Mouse (Mus musculus) hindbrain, embryonic 10.5 days (tissue): ENCODE measurements at regions not wholly inside any gene's neighbourhood (a gene's known extent, or its start where the extent isn't known, plus 50 kb on each side); places are given as distances from the start of the nearest gene placed in this dataset.

Experiments used
- DNase-seq: peaks from one replicate; pipeline ENCODE4 v3.0.0-alpha.2; 2017; ENCODE audit warnings: low spot score
- H3K27ac ChIP-seq: fragments of 300-500 bp; sonication (generic); 2 replicates; pipeline ENCODE4 v1.5.1; 2016; ENCODE audit warnings: mild to moderate bottlenecking, moderate library complexity
- H3K27me3 ChIP-seq: fragments of 300-500 bp; sonication (generic); 2 replicates; pipeline ENCODE4 v1.6.1; 2016; ENCODE audit warnings: mild to moderate bottlenecking; ENCODE audit not compliant: poor library complexity, insufficient read depth, severe bottlenecking
- H3K36me3 ChIP-seq: fragments of 300-500 bp; sonication (generic); 2 replicates; pipeline ENCODE4 v1.6.1; 2016; ENCODE audit warnings: mild to moderate bottlenecking, moderate library complexity
- H3K4me1 ChIP-seq: fragments of 300-500 bp; sonication (generic); replicated peaks from 2 replicates; pipeline ENCODE4 v1.6.1; 2016; ENCODE audit warnings: mild to moderate bottlenecking
- H3K4me3 ChIP-seq: fragments of 300-500 bp; sonication (generic); 2 replicates; pipeline ENCODE4 v1.5.1; 2016; ENCODE audit warnings: mild to moderate bottlenecking, moderate library complexity
- H3K9me3 ChIP-seq: fragments of 300-500 bp; sonication (generic); 2 replicates; pipeline ENCODE4 v1.6.1; 2016; ENCODE audit warnings: mild to moderate bottlenecking, moderate library complexity
- WGBS: fragments of 180-500 bp; shearing (Covaris S2); methylation state at CpG from one replicate; pipeline ENCODE4 v1.1.7; 2016; 5-methylcytosine and 5-hydroxymethylcytosine counted together

GRCm38 (mm10) chr9:49989464-49990271 is 190.9 kb upstream of the Ncam1 start:
- Histone ChIP-seq H3K9me3 (peaks cover 1% of the 10 kb centered on the region; the same call in 1 of the 2 replicates), H3K36me3 (no peaks in the 10 kb centered on the region), H3K27me3 (no peaks in the 10 kb centered on the region), H3K4me1 (peaks cover 5% of the 10 kb centered on the region), H3K27ac (0 out of 2 replicates have a peak overlapping the region, but pooled peaks have one; percentile 6), H3K4me3 (no peak overlapping the region)
- WGBS = 59% methylated on average over 14 of the region's 14 CpGs
- no peak for DNase-seq

GRCm38 (mm10) chr9:49988064-49988463 is 189.3 kb upstream of the Ncam1 start:
- Histone ChIP-seq H3K27ac (no peak overlapping the region), H3K27me3 (no peaks in the 10 kb centered on the region), H3K4me3 (no peak overlapping the region), H3K4me1 (peaks cover 5% of the 10 kb centered on the region), H3K9me3 (no peaks in the 10 kb centered on the region), H3K36me3 (no peaks in the 10 kb centered on the region)
- WGBS = 72% methylated on average over 5 of the region's 5 CpGs
- DNase-seq = no peak

- H3K27ac ChIP-seq = no peak overlapping the region
- peaks cover 5% of the 10 kb centered on the region for H3K4me1 ChIP-seq
- H3K27me3 ChIP-seq = no peaks in the 10 kb centered on the region
- no peak overlapping the region for H3K4me3 ChIP-seq
- H3K36me3 ChIP-seq = no peaks in the 10 kb centered on the region
- H3K9me3 ChIP-seq = no peaks in the 10 kb centered on the region
- no peak for DNase-seq
Observed at GRCm38 (mm10) chr9:49987481-49987880, 188.8 kb upstream of the Ncam1 start.

GRCm38 (mm10) chr9:49980344-49981207 is 181.9 kb upstream of the Ncam1 start:
- WGBS = 57% methylated on average over 7 of the region's 7 CpGs
- H3K36me3 ChIP-seq = no peaks in the 10 kb centered on the region
- 0 out of 2 replicates have a peak overlapping the region, but pooled peaks have one; percentile 1 for H3K27ac ChIP-seq
- no peaks in the 10 kb centered on the region; the same call in 1 of the 2 replicates for H3K27me3 ChIP-seq
- peak; percentile 27 for DNase-seq
- no peaks in the 10 kb centered on the region for H3K9me3 ChIP-seq
- peaks cover 7% of the 10 kb centered on the region for H3K4me1 ChIP-seq
- H3K4me3 ChIP-seq = no peak overlapping the region

- H3K4me3 ChIP-seq = no peak overlapping the region
- H3K4me1 ChIP-seq = peaks cover 7% of the 10 kb centered on the region
- WGBS = 67% methylated on average over 11 of the region's 11 CpGs
- no peak for DNase-seq
- H3K27ac ChIP-seq = peak overlapping the region; percentile 35; the same call in 1 of the 2 replicates
- no peaks in the 10 kb centered on the region; the same call in 1 of the 2 replicates for H3K27me3 ChIP-seq
- no peaks in the 10 kb centered on the region for H3K9me3 ChIP-seq
- H3K36me3 ChIP-seq = no peaks in the 10 kb centered on the region
Observed at GRCm38 (mm10) chr9:49975938-49976671, 177.4 kb upstream of the Ncam1 start.

- no peaks in the 10 kb centered on the region for H3K36me3 ChIP-seq
- H3K4me1 ChIP-seq = peaks cover 7% of the 10 kb centered on the region
- H3K9me3 ChIP-seq = no peaks in the 10 kb centered on the region
- no peak overlapping the region for H3K4me3 ChIP-seq
- DNase-seq = no peak
- no peaks in the 10 kb centered on the region; the same call in 1 of the 2 replicates for H3K27me3 ChIP-seq
- WGBS = 88% methylated on average over 5 of the region's 5 CpGs
- H3K27ac ChIP-seq = no peak overlapping the region
Observed at GRCm38 (mm10) chr9:49973974-49974495, 175.3 kb upstream of the Ncam1 start.

GRCm38 (mm10) chr9:49969429-49969828 is 170.7 kb upstream of the Ncam1 start:
- Histone ChIP-seq H3K4me3 (no peak overlapping the region), H3K4me1 (no peaks in the 10 kb centered on the region), H3K27ac (no peak overlapping the region), H3K27me3 (no peaks in the 10 kb centered on the region), H3K36me3 (no peaks in the 10 kb centered on the region), H3K9me3 (no peaks in the 10 kb centered on the region)
- DNase-seq = no peak
- WGBS = 80% methylated on average over 6 of the region's 6 CpGs

- H3K4me3 ChIP-seq = no peak overlapping the region
- H3K27ac ChIP-seq = no peak overlapping the region
- H3K4me1 ChIP-seq = peaks cover 43% of the 10 kb centered on the region
- no peaks in the 10 kb centered on the region for H3K9me3 ChIP-seq
- H3K36me3 ChIP-seq = no peaks in the 10 kb centered on the region
- 88% methylated on average over 4 of the region's 4 CpGs for WGBS
- DNase-seq = no peak
- no peaks in the 10 kb centered on the region for H3K27me3 ChIP-seq
Observed at GRCm38 (mm10) chr9:49964666-49965065, 165.9 kb upstream of the Ncam1 start.

GRCm38 (mm10) chr9:49962561-49963071 is 163.9 kb upstream of the Ncam1 start:
- peaks cover 53% of the 10 kb centered on the region for H3K4me1 ChIP-seq

GRCm38 (mm10) chr9:49961965-49962364 is 163.2 kb upstream of the Ncam1 start:
- WGBS = 23% methylated on average over 3 of the region's 3 CpGs
- Histone ChIP-seq H3K27me3 (no peaks in the 10 kb centered on the region), H3K9me3 (no peaks in the 10 kb centered on the region), H3K4me1 (peaks cover 53% of the 10 kb centered on the region), H3K36me3 (no peaks in the 10 kb centered on the region), H3K4me3 (peak overlapping the region; percentile 3), H3K27ac (peak overlapping the region; percentile 86)
- peak; percentile 84 for DNase-seq

More at GRCm38 (mm10) chr9:49962561-49963071, 163.9 kb upstream of the Ncam1 start:
- Histone ChIP-seq H3K4me3 (peak overlapping the region; percentile 0; the same call in 1 of the 2 replicates), H3K27me3 (no peaks in the 10 kb centered on the region), H3K27ac (peak overlapping the region; percentile 86), H3K9me3 (no peaks in the 10 kb centered on the region), H3K36me3 (no peaks in the 10 kb centered on the region)
- DNase-seq = peak; percentile 63
- WGBS = 38% methylated on average over 8 of the region's 8 CpGs

GRCm38 (mm10) chr9:49961329-49961728 is 162.6 kb upstream of the Ncam1 start:
- DNase-seq = no peak
- Histone ChIP-seq H3K27me3 (no peaks in the 10 kb centered on the region), H3K4me1 (peaks cover 53% of the 10 kb centered on the region), H3K36me3 (no peaks in the 10 kb centered on the region), H3K27ac (peak overlapping the region; percentile 86), H3K9me3 (no peaks in the 10 kb centered on the region), H3K4me3 (peak overlapping the region; percentile 3; the same call in 1 of the 2 replicates)
- WGBS = 43% methylated on average over 5 of the region's 5 CpGs

GRCm38 (mm10) chr9:49959987-49960386 is 161.3 kb upstream of the Ncam1 start:
- H3K36me3 ChIP-seq = no peaks in the 10 kb centered on the region
- no peak overlapping the region for H3K4me3 ChIP-seq
- H3K27ac ChIP-seq = peak overlapping the region; percentile 56; the same call in 1 of the 2 replicates
- DNase-seq = no peak
- H3K27me3 ChIP-seq = no peaks in the 10 kb centered on the region
- WGBS = 75% methylated on average over 10 of the region's 10 CpGs
- no peaks in the 10 kb centered on the region for H3K9me3 ChIP-seq
- peaks cover 53% of the 10 kb centered on the region for H3K4me1 ChIP-seq
